Mouse (Mus musculus) kidney, embryonic 14.5 days (tissue): Measurements from ENCODE around the gene Adipor2. TPM values are rescaled to one million over a fixed set of nuclear protein-coding genes. Genes with fewer than 3 reads are reported as not detected.

Experiments used
- ATAC-seq: fragments of 200-750 bp; cut with Nextera tagmentation; 2 replicates; pipeline ENCODE4 v1.8.0; 2017; ENCODE audit warnings: moderate number of reproducible peaks, mild to moderate bottlenecking, moderate TSS enrichment, moderate library complexity; ENCODE audit not compliant: low FRiP score, low TSS enrichment
- H3K27ac ChIP-seq: fragments of 300-500 bp; sonication (generic); 2 replicates; pipeline ENCODE4 v1.5.1; 2014; ENCODE audit warnings: low read depth, mild to moderate bottlenecking, low read length, moderate library complexity, mixed read lengths
- H3K27me3 ChIP-seq: fragments of 300-500 bp; sonication (generic); 2 replicates; pipeline ENCODE4 v1.6.1; 2014; ENCODE audit warnings: mild to moderate bottlenecking, low read length; ENCODE audit not compliant: control insufficient read depth, insufficient read depth
- H3K36me3 ChIP-seq: fragments of 300-500 bp; sonication (generic); 2 replicates; pipeline ENCODE4 v1.6.1; 2014; ENCODE audit warnings: low read length, mixed read lengths; ENCODE audit not compliant: control insufficient read depth, insufficient read depth
- H3K4me1 ChIP-seq: fragments of 300-500 bp; sonication (generic); 2 replicates; pipeline ENCODE4 v1.6.1; 2014; ENCODE audit warnings: low read length, mixed read lengths; ENCODE audit not compliant: control insufficient read depth, insufficient read depth
- H3K4me2 ChIP-seq: fragments of 300-500 bp; sonication (generic); replicated peaks from 2 replicates; pipeline ENCODE4 v1.6.1; 2014; ENCODE audit warnings: low read depth, mild to moderate bottlenecking, low read length
- H3K4me3 ChIP-seq: fragments of 300-500 bp; sonication (generic); 2 replicates; pipeline ENCODE4 v1.5.1; 2014; ENCODE audit warnings: mild to moderate bottlenecking, low read length
- H3K9ac ChIP-seq: fragments of 300-500 bp; sonication (generic); 2 replicates; pipeline ENCODE4 v1.6.1; 2014; ENCODE audit warnings: low read depth, mild to moderate bottlenecking, low read length, moderate library complexity
- H3K9me3 ChIP-seq: fragments of 300-500 bp; sonication (generic); 2 replicates; pipeline ENCODE4 v1.6.1; 2016; ENCODE audit warnings: low read length; ENCODE audit not compliant: control insufficient read depth
- WGBS: fragments of 180-500 bp; shearing (Covaris S2); extraction: QIAGEN DNeasy Blood & Tissue Kit; methylation state at CpG from one replicate; pipeline ENCODE4 v1.1.7; 2014; 5-methylcytosine and 5-hydroxymethylcytosine counted together
- polyA plus RNA-seq: library from polyadenylated mRNA; unstranded; fragments of >200 nt; fragmentation: Nextera tagmentation; extraction: Ambion mirVana; gene quantifications from 2 replicates; pipeline ENCODE4 v1.2.1, GENCODE M21; 2014

Adipor2 gene
- polyA plus RNA-seq, 1 experiment from 2014 or later = 33.4 TPM

DNA sequence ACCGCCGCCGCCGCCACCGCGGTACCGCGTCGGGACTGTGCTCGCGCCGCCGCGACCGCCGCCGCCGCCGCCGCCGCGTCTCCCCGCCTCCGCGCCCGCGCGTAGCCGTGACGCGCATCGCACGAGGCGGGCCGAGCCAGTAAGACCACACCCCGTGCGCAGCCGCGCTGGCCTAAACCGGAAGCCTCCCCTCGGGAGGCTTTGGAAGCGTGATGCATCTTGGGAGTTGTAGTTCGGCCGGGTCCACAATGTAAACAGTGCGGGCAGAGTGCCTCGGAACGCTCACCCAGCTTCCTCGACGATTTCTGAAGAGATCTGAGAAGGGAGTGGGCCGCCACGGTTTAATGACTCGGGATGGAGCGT, 28.9 kb downstream of the Adipor2 start:
- H3K27me3 ChIP-seq = no peaks in the 10 kb centered on the region
- H3K36me3 ChIP-seq = no peaks in the 10 kb centered on the region
- peaks cover 6% of the 10 kb centered on the region; the same call in 1 of the 2 replicates for H3K4me1 ChIP-seq
- peak overlapping the region; percentile 79 for H3K4me3 ChIP-seq
- peak overlapping the region; percentile 95 for H3K9ac ChIP-seq
- no peaks in the 10 kb centered on the region for H3K9me3 ChIP-seq
- WGBS = 0% methylated on average over 45 of the region's 53 CpGs
- peak; percentile 99 for ATAC-seq
- peak overlapping the region; percentile 70 for H3K4me2 ChIP-seq
- peak overlapping the region; percentile 82 for H3K27ac ChIP-seq

- H3K9ac ChIP-seq = peak overlapping the region; percentile 95
- peak overlapping the region; percentile 70 for H3K4me2 ChIP-seq
- peak overlapping the region; percentile 82 for H3K27ac ChIP-seq
- no peaks in the 10 kb centered on the region for H3K27me3 ChIP-seq
- H3K9me3 ChIP-seq = no peaks in the 10 kb centered on the region
- H3K36me3 ChIP-seq = no peaks in the 10 kb centered on the region
- ATAC-seq = peak; percentile 91
- H3K4me1 ChIP-seq = peaks cover 6% of the 10 kb centered on the region; the same call in 1 of the 2 replicates
- peak overlapping the region; percentile 79 for H3K4me3 ChIP-seq
- under 1% methylated on average over 66 of the region's 76 CpGs for WGBS
These were observed 29.5 kb downstream of the Adipor2 start for GRCm38 (mm10) chr6:119387801-119388649.

- H3K4me3 ChIP-seq = peak overlapping the region; percentile 79; the same call in 1 of the 2 replicates
- no peaks in the 10 kb centered on the region for H3K36me3 ChIP-seq
- H3K27me3 ChIP-seq = no peaks in the 10 kb centered on the region
- 90% methylated on average over 1 of the region's 1 CpGs for WGBS
- H3K9me3 ChIP-seq = no peaks in the 10 kb centered on the region
- peak overlapping the region; percentile 70; the same call in 1 of the 2 replicates for H3K4me2 ChIP-seq
- H3K9ac ChIP-seq = no peak overlapping the region
- peaks cover 6% of the 10 kb centered on the region; the same call in 1 of the 2 replicates for H3K4me1 ChIP-seq
- no peak for ATAC-seq
- no peak overlapping the region for H3K27ac ChIP-seq
These were observed 30.7 kb downstream of the Adipor2 start for GRCm38 (mm10) chr6:119386821-119387220.

DNA sequence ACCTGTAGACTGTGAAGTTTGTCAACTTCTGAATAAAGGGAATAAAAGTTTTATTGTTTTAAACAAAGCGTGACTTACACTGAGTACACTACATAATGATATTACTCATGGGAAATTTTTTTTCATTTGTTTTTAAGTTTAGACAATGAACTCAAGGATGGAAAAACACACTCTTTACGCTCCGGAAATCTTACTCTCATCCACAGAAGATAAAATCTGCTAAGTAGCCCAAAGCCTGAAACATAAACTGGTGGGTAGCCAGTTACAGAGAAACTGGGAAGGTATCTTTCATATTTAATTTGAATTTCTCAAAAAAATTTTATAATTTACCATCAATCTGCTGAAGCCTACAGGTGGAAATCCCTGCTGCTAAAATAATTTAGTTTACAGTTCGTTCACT, 31.1 kb downstream of the Adipor2 start:
- 70% methylated on average over 4 of the region's 4 CpGs for WGBS
- no peak overlapping the region for H3K4me2 ChIP-seq

DNA sequence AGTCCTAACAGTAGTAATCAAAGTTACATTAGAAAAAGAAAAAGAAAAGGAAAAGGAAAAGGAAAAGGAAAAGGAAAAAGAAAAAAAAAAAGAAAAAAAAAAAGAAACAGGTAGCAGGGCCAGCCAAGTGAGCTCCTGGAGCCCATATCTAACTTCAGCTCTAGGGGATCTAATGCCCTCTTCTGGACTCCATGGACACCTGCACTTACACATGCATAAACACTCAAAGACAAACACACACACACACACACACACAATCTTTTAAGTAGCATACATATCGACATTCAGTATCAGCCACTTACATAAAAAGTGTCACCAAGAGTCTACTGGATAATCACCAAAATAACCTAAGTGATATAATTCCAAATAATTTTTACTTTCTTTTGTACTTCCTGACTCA, 31.8 kb downstream of the Adipor2 start:
- Histone ChIP-seq H3K9ac (no peak overlapping the region), H3K27ac (no peak overlapping the region), H3K9me3 (no peaks in the 10 kb centered on the region), H3K4me2 (no peak overlapping the region), H3K4me3 (no peak overlapping the region), H3K36me3 (no peaks in the 10 kb centered on the region), H3K4me1 (peaks cover 6% of the 10 kb centered on the region; the same call in 1 of the 2 replicates), H3K27me3 (no peaks in the 10 kb centered on the region)
- no peak for ATAC-seq
- WGBS = 100% methylated on average over 1 of the region's 1 CpGs

More for the DNA sequence above, 31.1 kb downstream of the Adipor2 start:
- Histone ChIP-seq H3K36me3 (no peaks in the 10 kb centered on the region), H3K27ac (no peak overlapping the region), H3K4me3 (no peak overlapping the region), H3K4me1 (peaks cover 6% of the 10 kb centered on the region; the same call in 1 of the 2 replicates), H3K9ac (no peak overlapping the region), H3K27me3 (no peaks in the 10 kb centered on the region), H3K9me3 (no peaks in the 10 kb centered on the region)
- no peak for ATAC-seq

- H3K9ac ChIP-seq = no peak overlapping the region
- no peak overlapping the region for H3K4me3 ChIP-seq
- H3K9me3 ChIP-seq = no peaks in the 10 kb centered on the region
- ATAC-seq = no peak
- H3K27me3 ChIP-seq = no peaks in the 10 kb centered on the region
- H3K4me2 ChIP-seq = no peak overlapping the region
- H3K4me1 ChIP-seq = no peaks in the 10 kb centered on the region
- H3K27ac ChIP-seq = no peak overlapping the region
- 63% methylated on average over 1 of the region's 1 CpGs for WGBS
- H3K36me3 ChIP-seq = no peaks in the 10 kb centered on the region
These were observed 38.9 kb downstream of the Adipor2 start for GRCm38 (mm10) chr6:119378631-119379030.

DNA sequence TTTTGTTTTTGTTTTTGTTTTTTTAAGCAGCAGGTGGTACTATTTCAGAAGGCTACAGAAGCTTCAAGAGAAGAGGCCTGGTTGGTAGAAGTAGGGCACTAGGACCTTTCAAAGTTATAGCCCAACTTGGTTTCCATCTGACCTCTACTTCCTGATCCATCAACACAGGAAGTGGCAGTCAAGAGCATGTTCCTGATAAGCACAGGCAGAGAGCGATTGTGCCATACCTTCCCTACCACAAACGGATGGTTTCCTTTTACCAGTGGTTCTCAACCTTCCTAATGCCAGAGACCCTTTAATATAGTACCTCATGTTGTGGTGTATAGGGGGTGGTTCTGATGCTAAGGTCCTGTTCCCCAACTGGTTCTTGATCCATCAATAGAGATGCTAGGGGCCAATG, 39.9 kb downstream of the Adipor2 start:
- H3K4me1 ChIP-seq = no peaks in the 10 kb centered on the region
- H3K9ac ChIP-seq = no peak overlapping the region
- H3K27me3 ChIP-seq = no peaks in the 10 kb centered on the region
- no peak for ATAC-seq
- H3K4me3 ChIP-seq = no peak overlapping the region
- WGBS = 53% methylated on average over 2 of the region's 2 CpGs
- no peak overlapping the region for H3K27ac ChIP-seq
- H3K4me2 ChIP-seq = no peak overlapping the region
- H3K36me3 ChIP-seq = no peaks in the 10 kb centered on the region
- no peaks in the 10 kb centered on the region for H3K9me3 ChIP-seq

- no peak for ATAC-seq
These were observed 42.5 kb downstream of the Adipor2 start for GRCm38 (mm10) chr6:119375035-119375434.

GRCm38 (mm10) chr6:119373000-119373705, 44.4 kb downstream of the Adipor2 start:
- H3K27ac ChIP-seq = no peak overlapping the region
- no peaks in the 10 kb centered on the region for H3K27me3 ChIP-seq
- H3K36me3 ChIP-seq = peaks cover 14% of the 10 kb centered on the region; the same call in 1 of the 2 replicates
- H3K4me3 ChIP-seq = no peak overlapping the region
- H3K4me2 ChIP-seq = no peak overlapping the region
- no peaks in the 10 kb centered on the region for H3K4me1 ChIP-seq
- H3K9me3 ChIP-seq = no peaks in the 10 kb centered on the region
- no peak overlapping the region for H3K9ac ChIP-seq
- ATAC-seq = no peak

More at GRCm38 (mm10) chr6:119375035-119375434, 42.5 kb downstream of the Adipor2 start:
- Histone ChIP-seq H3K27ac (no peak overlapping the region), H3K4me1 (no peaks in the 10 kb centered on the region), H3K27me3 (no peaks in the 10 kb centered on the region), H3K9ac (no peak overlapping the region), H3K4me3 (no peak overlapping the region), H3K36me3 (no peaks in the 10 kb centered on the region), H3K4me2 (no peak overlapping the region), H3K9me3 (no peaks in the 10 kb centered on the region)
- WGBS = 82% methylated on average over 5 of the region's 5 CpGs
